Mouse (Mus musculus) layer of hippocampus, adult 11-12 months (tissue): ENCODE data around the gene Nphp1.
A peak's percentile ranks its signal among the peaks of the same experiment; 100 is the strongest.

Experiments
- DNase-seq: peaks from one replicate; pipeline ENCODE4 v3.0.0; 2022; ENCODE audit warnings: low spot score

The Nphp1 gene

GRCm38 (mm10) chr2:127748316-127748715, 40.4 kb downstream of the Nphp1 start:
- DNase-seq, result no peak

GRCm38 (mm10) chr2:127742637-127743036, 46.1 kb downstream of the Nphp1 start:
- no peak for DNase-seq

- DNase-seq, result no peak
Observed at GRCm38 (mm10) chr2:127740756-127741519, 47.8 kb downstream of the Nphp1 start.

- no peak for DNase-seq
Observed at GRCm38 (mm10) chr2:127737885-127738284, 50.8 kb downstream of the Nphp1 start.

- DNase-seq, result no peak
Observed at GRCm38 (mm10) chr2:127736631-127737209, 52.0 kb downstream of the Nphp1 start.

GRCm38 (mm10) chr2:127735512-127736145, 53.1 kb downstream of the Nphp1 start:
- no peak for DNase-seq

GRCm38 (mm10) chr2:127734889-127735288, 53.8 kb downstream of the Nphp1 start:
- no peak for DNase-seq

- DNase-seq, result no peak
Observed at GRCm38 (mm10) chr2:127730301-127730997, 58.2 kb downstream of the Nphp1 start.

- DNase-seq, result no peak
Observed at GRCm38 (mm10) chr2:127729671-127730070, 59.0 kb downstream of the Nphp1 start, which contains the start of gene Mall. Mall (minus strand) TSS chr2:127729932.

- DNase-seq, result no peak
Observed at GRCm38 (mm10) chr2:127728661-127729450, 59.8 kb downstream of the Nphp1 start.

- no peak for DNase-seq
Observed at GRCm38 (mm10) chr2:127728146-127728545, 60.6 kb downstream of the Nphp1 start.

GRCm38 (mm10) chr2:127723193-127723592, 65.5 kb downstream of the Nphp1 start:
- no peak for DNase-seq

- DNase-seq, result peak; percentile 53
Observed at GRCm38 (mm10) chr2:127722176-127722892, 66.4 kb downstream of the Nphp1 start.

- no peak for DNase-seq
Observed at GRCm38 (mm10) chr2:127718839-127719468, 69.7 kb downstream of the Nphp1 start.

GRCm38 (mm10) chr2:127714726-127715125, 74.0 kb downstream of the Nphp1 start:
- no peak for DNase-seq

GRCm38 (mm10) chr2:127708792-127709191, 79.9 kb downstream of the Nphp1 start:
- no peak for DNase-seq

- no peak for DNase-seq
Observed at GRCm38 (mm10) chr2:127708060-127708459, 80.6 kb downstream of the Nphp1 start.

GRCm38 (mm10) chr2:127705267-127705666, 83.4 kb downstream of the Nphp1 start:
- no peak for DNase-seq
